Mouse (Mus musculus): ENCODE measurements around the gene Slc43a2. TPM values are rescaled to one million over a fixed set of nuclear protein-coding genes. Genes with fewer than 3 reads are reported as not detected.

The Slc43a2 gene
- polyA plus RNA-seq (2015; fragmentation: Nextera tagmentation; extraction: Ambion mirVana) = 2.6 and 3.6 TPM in 2 replicates

- no peaks in the 10 kb centered on the region for H3K9me3 ChIP-seq
- no peaks in the 10 kb centered on the region for H3K36me3 ChIP-seq
- peak within 1 kb of the TSS; percentile 98 for H3K4me2 ChIP-seq
- ATAC-seq (ENCODE audit: insufficient number of reproducible peaks, low FRiP score, low TSS enrichment, low read depth) = peak; percentile 91
- peak within 1 kb of the TSS; percentile 62 for H3K4me3 ChIP-seq
- no peaks in the 10 kb centered on the region for H3K27me3 ChIP-seq
- under 1% methylated on average over 62 of the region's 62 CpGs for WGBS
- H3K4me1 ChIP-seq = peaks cover 15% of the 10 kb centered on the region
- peak within 1 kb of the TSS; percentile 37 for H3K9ac ChIP-seq
- peak within 1 kb of the TSS; percentile 84 for H3K27ac ChIP-seq
Measured at GRCm38 (mm10) chr11:75531469-75532242, at the start of gene Slc43a2. Gene Slc43a2 (plus strand): TSS chr11:75531694.

DNA sequence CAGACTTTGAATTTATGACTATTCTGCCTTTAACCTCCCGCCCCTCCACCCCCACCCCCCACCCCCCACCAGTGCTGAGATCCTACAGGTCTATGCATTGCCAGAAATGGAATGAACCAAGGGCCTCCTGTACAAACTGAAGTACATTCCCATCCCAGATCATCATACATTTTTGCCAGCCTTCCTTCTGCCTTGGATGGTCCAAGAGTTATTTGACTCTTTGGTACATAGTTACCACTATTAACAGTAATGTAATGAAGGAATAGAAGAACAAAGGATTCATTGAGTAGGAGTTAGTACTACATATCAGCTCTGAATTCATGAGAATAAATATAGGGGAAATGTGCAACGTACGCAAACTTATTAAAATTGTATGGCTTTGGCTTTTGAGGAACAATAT is 45.3 kb upstream of the Slc43a2 start:
- H3K4me3 ChIP-seq = peak overlapping the region; percentile 90
- 22% methylated on average over 3 of the region's 3 CpGs for WGBS
- no peak for ATAC-seq (ENCODE audit: insufficient number of reproducible peaks, low FRiP score, low TSS enrichment, low read depth)
- peaks cover 8% of the 10 kb centered on the region for H3K4me1 ChIP-seq
- H3K36me3 ChIP-seq = peaks cover 21% of the 10 kb centered on the region
- H3K27ac ChIP-seq = no peak overlapping the region
- no peaks in the 10 kb centered on the region for H3K9me3 ChIP-seq
- H3K9ac ChIP-seq = no peak overlapping the region
- peak overlapping the region; percentile 22; the same call in 1 of the 2 replicates for H3K4me2 ChIP-seq
- peaks cover 3% of the 10 kb centered on the region; the same call in 1 of the 2 replicates for H3K27me3 ChIP-seq

GRCm38 (mm10) chr11:75486601-75487285 is 44.8 kb upstream of the Slc43a2 start, which contains the start of gene Prpf8:
Gene Prpf8 (plus strand): TSS chr11:75486816.
- Histone ChIP-seq H3K27me3 (peaks cover 3% of the 10 kb centered on the region; the same call in 1 of the 2 replicates), H3K4me2 (peak within 1 kb of the TSS; percentile 82), H3K4me3 (peak within 1 kb of the TSS; percentile 90), H3K9me3 (no peaks in the 10 kb centered on the region), H3K27ac (peak within 1 kb of the TSS; percentile 82), H3K9ac (peak within 1 kb of the TSS; percentile 95), H3K4me1 (peaks cover 8% of the 10 kb centered on the region), H3K36me3 (peaks cover 27% of the 10 kb centered on the region)
- under 1% methylated on average over 52 of the region's 52 CpGs for WGBS
- peak; percentile 99 for ATAC-seq (ENCODE audit: insufficient number of reproducible peaks, low FRiP score, low TSS enrichment, low read depth)

DNA sequence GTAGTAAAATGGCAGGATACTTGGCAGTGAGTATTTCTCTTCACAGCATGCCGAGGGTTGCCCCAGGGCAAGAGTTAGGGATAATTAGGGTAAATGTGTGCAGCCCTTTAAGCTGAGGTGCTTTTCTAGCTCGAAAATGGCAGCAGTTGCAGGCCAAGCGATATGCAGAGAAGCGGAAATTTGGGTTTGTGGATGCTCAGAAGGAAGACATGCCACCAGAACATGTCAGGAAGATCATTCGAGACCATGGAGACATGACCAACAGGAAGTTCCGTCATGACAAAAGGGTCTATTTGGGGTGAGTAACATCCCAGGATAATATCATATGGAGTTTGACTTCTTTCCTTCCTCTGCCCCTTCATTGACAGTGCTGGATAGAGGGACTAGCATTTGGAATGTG is 44.0 kb upstream of the Slc43a2 start:
- ATAC-seq (ENCODE audit: insufficient number of reproducible peaks, low FRiP score, low TSS enrichment, low read depth) = no peak
- peaks cover 34% of the 10 kb centered on the region for H3K36me3 ChIP-seq
- H3K9ac ChIP-seq = peak overlapping the region; percentile 95
- H3K27me3 ChIP-seq = peaks cover 3% of the 10 kb centered on the region; the same call in 1 of the 2 replicates
- H3K4me2 ChIP-seq = peak overlapping the region; percentile 82
- 34% methylated on average over 6 of the region's 6 CpGs for WGBS
- H3K9me3 ChIP-seq = no peaks in the 10 kb centered on the region
- no peak overlapping the region for H3K27ac ChIP-seq
- H3K4me1 ChIP-seq = peaks cover 8% of the 10 kb centered on the region
- peak overlapping the region; percentile 90 for H3K4me3 ChIP-seq

- Histone ChIP-seq H3K4me3 (no peak overlapping the region), H3K27me3 (no peaks in the 10 kb centered on the region), H3K9me3 (no peaks in the 10 kb centered on the region), H3K36me3 (peaks cover 100% of the 10 kb centered on the region), H3K4me2 (no peak overlapping the region), H3K4me1 (no peaks in the 10 kb centered on the region), H3K9ac (no peak overlapping the region), H3K27ac (no peak overlapping the region)
- WGBS = 90% methylated on average over 10 of the region's 10 CpGs
- ATAC-seq (ENCODE audit: insufficient number of reproducible peaks, low FRiP score, low TSS enrichment, low read depth) = no peak
Measured at GRCm38 (mm10) chr11:75494296-75495049, 37.0 kb upstream of the Slc43a2 start.

GRCm38 (mm10) chr11:75498126-75498525 is 33.4 kb upstream of the Slc43a2 start:
- Histone ChIP-seq H3K27ac (no peak overlapping the region), H3K4me2 (no peak overlapping the region), H3K27me3 (no peaks in the 10 kb centered on the region), H3K9me3 (no peaks in the 10 kb centered on the region), H3K4me3 (no peak overlapping the region), H3K9ac (no peak overlapping the region), H3K4me1 (no peaks in the 10 kb centered on the region), H3K36me3 (peaks cover 99% of the 10 kb centered on the region)
- 88% methylated on average over 1 of the region's 1 CpGs for WGBS
- no peak for ATAC-seq (ENCODE audit: insufficient number of reproducible peaks, low FRiP score, low TSS enrichment, low read depth)

DNA sequence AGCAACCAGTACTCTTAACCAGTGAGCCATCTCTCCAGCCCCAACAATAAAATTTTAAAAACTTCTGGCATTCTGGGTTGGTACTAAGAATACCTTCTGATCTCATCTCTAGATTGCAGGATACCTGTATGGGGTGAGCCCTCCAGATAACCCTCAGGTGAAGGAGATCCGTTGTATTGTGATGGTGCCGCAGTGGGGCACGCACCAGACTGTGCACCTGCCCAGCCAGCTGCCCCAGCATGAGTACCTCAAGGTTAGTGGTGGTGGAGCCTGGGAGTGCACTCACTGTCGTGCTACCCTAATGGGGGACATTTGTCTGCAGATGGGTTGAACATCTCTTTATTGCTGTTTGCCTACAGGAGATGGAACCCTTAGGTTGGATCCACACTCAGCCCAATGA is 23.3 kb upstream of the Slc43a2 start:
- no peak overlapping the region for H3K9ac ChIP-seq

GRCm38 (mm10) chr11:75508904-75509303 is 22.6 kb upstream of the Slc43a2 start:
- no peak for ATAC-seq (ENCODE audit: insufficient number of reproducible peaks, low FRiP score, low TSS enrichment, low read depth)
- H3K9me3 ChIP-seq = no peaks in the 10 kb centered on the region
- H3K36me3 ChIP-seq = peaks cover 52% of the 10 kb centered on the region
- peaks cover 26% of the 10 kb centered on the region for H3K4me1 ChIP-seq
- WGBS = 46% methylated on average over 8 of the region's 8 CpGs
- no peak overlapping the region for H3K4me3 ChIP-seq
- no peak overlapping the region for H3K9ac ChIP-seq
- H3K27me3 ChIP-seq = no peaks in the 10 kb centered on the region
- H3K27ac ChIP-seq = no peak overlapping the region; the same call in 1 of the 2 replicates
- no peak overlapping the region for H3K4me2 ChIP-seq

More for the DNA sequence above, 23.3 kb upstream of the Slc43a2 start:
- Histone ChIP-seq H3K27ac (no peak overlapping the region), H3K9me3 (no peaks in the 10 kb centered on the region), H3K4me2 (no peak overlapping the region), H3K36me3 (peaks cover 59% of the 10 kb centered on the region), H3K4me3 (no peak overlapping the region), H3K27me3 (no peaks in the 10 kb centered on the region), H3K4me1 (peaks cover 26% of the 10 kb centered on the region)
- ATAC-seq (ENCODE audit: insufficient number of reproducible peaks, low FRiP score, low TSS enrichment, low read depth) = no peak
- WGBS = 92% methylated on average over 4 of the region's 4 CpGs

DNA sequence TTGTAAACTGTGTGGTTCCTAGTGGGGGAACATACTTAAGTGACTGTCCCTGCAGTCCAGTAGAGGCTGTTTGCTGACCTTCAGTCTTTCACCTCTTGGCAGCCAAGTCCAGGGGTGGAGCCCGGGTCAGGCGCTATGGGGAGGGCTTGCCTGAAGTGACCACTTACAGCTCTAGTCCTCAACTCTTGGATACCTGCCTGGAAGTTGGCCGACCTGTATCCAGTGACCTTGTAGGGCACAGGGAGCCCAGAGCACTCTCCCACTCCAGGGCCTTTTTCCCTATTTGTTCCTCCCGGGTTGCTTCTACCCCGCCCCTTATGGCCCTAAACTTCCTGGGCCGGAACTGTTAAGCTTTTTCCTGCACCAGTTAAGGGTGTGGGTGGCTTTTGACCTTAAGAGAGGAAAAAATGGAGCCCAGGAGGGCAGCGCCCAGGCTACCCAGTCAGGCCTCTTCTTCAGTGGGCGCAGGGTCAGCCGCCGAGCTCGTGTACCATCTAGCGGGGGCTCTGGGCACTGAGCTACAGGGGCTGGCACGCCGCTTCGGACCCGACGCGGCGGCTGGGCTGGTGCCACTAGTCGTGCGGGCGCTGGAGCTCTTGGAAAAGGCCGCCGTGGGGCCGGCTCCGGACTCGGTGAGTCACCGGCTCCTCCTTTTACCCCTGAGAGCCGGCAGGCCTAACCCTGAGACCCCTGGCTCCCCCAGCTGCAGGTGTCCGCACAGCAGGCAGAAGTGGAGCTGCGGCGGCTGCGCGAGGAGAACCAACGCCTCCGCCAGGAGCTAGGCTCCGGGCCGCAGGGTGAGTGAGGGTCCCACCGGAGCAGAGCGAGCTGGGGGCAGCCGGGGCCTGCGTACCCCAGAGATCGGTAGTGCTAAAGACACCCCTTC is 21.5 kb upstream of the Slc43a2 start, which contains the start of gene Rilp:
Gene Rilp, plus strand, starts transcription at position 354 of the 886 bp plus-strand sequence.
- Histone ChIP-seq H3K27ac (peak within 1 kb of the TSS; percentile 79), H3K4me2 (peak within 1 kb of the TSS; percentile 100), H3K4me3 (peak within 1 kb of the TSS; percentile 56), H3K27me3 (no peaks in the 10 kb centered on the region), H3K9me3 (no peaks in the 10 kb centered on the region), H3K4me1 (peaks cover 29% of the 10 kb centered on the region), H3K36me3 (peaks cover 41% of the 10 kb centered on the region), H3K9ac (peak within 1 kb of the TSS; percentile 47)
- WGBS = 2% methylated on average over 43 of the region's 43 CpGs
- ATAC-seq (ENCODE audit: insufficient number of reproducible peaks, low FRiP score, low TSS enrichment, low read depth) = peak; percentile 75

- Histone ChIP-seq H3K27me3 (no peaks in the 10 kb centered on the region), H3K4me3 (peak overlapping the region; percentile 56), H3K9ac (peak overlapping the region; percentile 47), H3K9me3 (no peaks in the 10 kb centered on the region), H3K27ac (peak overlapping the region; percentile 79), H3K4me2 (peak overlapping the region; percentile 100), H3K4me1 (peaks cover 29% of the 10 kb centered on the region), H3K36me3 (peaks cover 36% of the 10 kb centered on the region)
- ATAC-seq (ENCODE audit: insufficient number of reproducible peaks, low FRiP score, low TSS enrichment, low read depth) = peak; percentile 74
- 2% methylated on average over 23 of the region's 24 CpGs for WGBS
Measured at GRCm38 (mm10) chr11:75510627-75510993, 20.9 kb upstream of the Slc43a2 start.

DNA sequence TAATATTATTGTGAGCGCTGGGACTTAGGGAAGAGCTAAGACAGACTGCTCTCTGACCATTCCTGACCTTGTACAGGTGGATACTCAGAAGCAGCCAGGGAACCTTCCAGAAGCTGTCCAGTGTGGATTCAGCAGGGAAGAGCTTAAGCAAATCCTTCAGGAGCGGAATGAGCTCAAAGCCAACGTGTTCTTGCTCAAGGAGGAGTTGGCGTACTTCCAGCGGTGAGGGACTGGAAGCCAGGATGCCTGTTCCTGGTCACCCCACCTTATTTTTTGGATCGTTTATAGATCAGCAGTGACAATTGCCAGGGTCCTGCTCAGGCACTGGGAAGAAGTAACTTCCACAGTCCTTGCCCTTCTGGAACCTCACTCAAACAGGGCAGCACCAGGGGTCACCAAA is 20.3 kb upstream of the Slc43a2 start:
- peaks cover 29% of the 10 kb centered on the region for H3K4me1 ChIP-seq
- no peaks in the 10 kb centered on the region for H3K9me3 ChIP-seq
- H3K4me3 ChIP-seq = no peak overlapping the region
- WGBS = 79% methylated on average over 6 of the region's 6 CpGs
- peak overlapping the region; percentile 4; the same call in 1 of the 2 replicates for H3K27ac ChIP-seq
- no peak overlapping the region for H3K9ac ChIP-seq
- H3K4me2 ChIP-seq = no peak overlapping the region
- no peaks in the 10 kb centered on the region for H3K27me3 ChIP-seq
- peaks cover 30% of the 10 kb centered on the region for H3K36me3 ChIP-seq
- ATAC-seq (ENCODE audit: insufficient number of reproducible peaks, low FRiP score, low TSS enrichment, low read depth) = no peak

Measured in limb, embryonic 15.5 days (tissue).